Mouse (Mus musculus): ENCODE results near the gene Elmsan1.

DNA sequence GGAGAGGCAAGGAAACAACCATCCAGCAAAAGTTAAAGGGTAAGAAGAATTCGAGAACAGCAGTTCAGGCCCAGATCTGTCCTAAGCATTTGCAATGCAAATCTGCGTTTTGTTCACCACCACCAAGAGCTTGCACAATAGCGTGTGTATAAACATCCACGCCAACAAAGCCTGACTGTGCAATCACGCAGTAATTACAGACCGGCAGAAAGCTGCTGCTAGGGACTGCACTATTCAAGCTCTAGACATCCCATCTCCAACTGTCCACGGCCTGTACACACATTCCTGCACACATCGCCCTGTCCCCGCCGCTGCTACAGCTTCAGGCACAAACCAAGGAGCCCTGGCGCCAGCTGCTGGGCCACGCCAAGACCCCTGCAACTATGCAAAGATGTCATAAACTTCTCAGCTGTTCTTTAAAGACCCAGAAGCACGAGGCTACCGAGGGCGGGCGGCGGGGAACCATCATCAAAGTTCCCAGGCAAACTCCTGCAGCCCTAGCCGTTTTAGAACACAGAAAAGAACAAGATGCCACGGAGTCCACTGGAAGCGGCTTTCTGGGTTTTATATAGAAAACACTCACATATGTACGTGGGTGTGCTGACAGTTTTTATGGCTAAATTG is 1.1 kb downstream of the Elmsan1 start:
- TF ChIP-seq CTCF (IDR thresholded peaks at IDR 0.05; ENCODE audit: extremely low read depth, insufficient read length, insufficient replicate concordance, low read depth, low read length), result no peak
- TF ChIP-seq POLR2A (IDR thresholded peaks at IDR 0.05; ENCODE audit: low read depth, low read length), result no peak
